Mouse (Mus musculus): ENCODE data around the gene Cand2. TPM values are rescaled to one million over a fixed set of nuclear protein-coding genes. Genes with fewer than 3 reads are reported as not detected.
A peak's percentile ranks its signal among the peaks of the same experiment; 100 is the strongest.
"Not testable (repeated sequence)": the region's sequence is repeated elsewhere in the genome, so short reads cannot be mapped to it uniquely, and the experiment has no call there.

Cand2 gene
- total RNA-seq, 4 experiments from 2014 or later, result 63.6 to 80.2 (median 77.4) TPM

DNA sequence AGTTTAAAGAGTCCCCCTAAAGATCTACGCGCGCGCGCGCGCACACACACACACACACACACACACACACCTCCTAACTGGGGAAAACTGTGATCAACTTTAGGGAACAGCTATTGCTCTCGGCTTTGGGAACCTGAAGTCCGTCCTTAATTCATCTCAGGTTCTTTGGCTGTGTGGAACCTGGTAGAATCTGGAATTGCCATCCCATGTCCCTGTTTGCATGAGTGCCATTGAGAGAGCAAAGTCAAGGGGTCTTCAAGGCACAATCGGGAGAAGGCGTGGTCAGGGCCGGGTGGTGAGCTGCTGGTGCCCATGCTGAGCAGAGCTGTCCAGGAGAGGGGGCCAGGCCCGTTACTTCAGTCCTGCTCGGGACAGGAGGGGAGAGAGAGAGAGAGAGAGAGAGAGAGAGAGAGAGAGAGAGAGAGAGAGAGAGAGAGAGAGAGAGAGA lies 348 bp upstream of the Cand2 start:
- no peak for DNase-seq (ENCODE audit: low spot score in 2 of 2)

GRCm38 (mm10) chr6:115775838-115776237 lies 1.5 kb downstream of the Cand2 start:
- DNase-seq (ENCODE audit: low spot score in 2 of 2), result peak; percentile 46 to 63

GRCm38 (mm10) chr6:115776363-115776762 lies 2.0 kb downstream of the Cand2 start:
- DNase-seq (ENCODE audit: low spot score in 2 of 2), result no peak

DNA sequence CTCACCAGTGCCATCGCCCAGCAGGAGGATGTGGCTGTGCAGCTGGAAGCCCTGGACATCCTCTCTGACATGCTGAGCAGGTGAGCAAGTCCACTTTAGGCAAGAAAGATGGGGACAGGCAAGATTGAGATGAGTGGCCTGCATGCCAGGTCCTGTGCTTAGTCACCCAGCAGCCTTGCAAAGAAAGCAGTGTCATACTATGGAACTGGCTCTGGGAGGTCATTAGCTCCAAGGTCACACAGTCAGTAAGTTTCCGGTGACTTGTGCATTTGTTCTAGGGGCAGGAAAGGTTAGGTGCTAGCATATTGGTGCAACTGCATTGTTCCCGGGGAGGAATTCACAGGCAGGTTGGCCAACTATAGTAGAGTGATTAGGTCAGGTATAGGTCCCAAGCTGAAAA lies 8.4 kb downstream of the Cand2 start:
- no peak for DNase-seq (ENCODE audit: low spot score in 2 of 2)

DNA sequence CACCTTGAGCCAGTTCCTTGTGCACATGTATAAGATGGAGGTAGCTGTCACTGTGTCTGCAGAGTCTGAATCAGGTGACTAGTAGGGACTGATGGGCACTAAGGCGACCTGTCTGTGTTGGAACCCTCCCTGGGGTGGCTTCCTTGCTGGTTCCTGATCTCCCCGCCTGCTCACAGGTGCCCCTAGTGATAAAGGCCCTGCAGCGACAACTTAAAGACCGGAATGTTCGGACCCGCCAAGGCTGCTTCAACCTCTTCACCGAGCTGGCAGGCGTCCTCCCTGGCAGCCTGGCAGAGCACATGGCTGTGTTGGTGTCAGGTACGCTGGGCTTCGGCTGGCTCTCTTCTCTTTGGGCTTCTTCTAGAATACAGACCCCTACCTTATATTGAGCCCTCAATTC lies 16.7 kb downstream of the Cand2 start:
- DNase-seq (ENCODE audit: low spot score in 2 of 2), result peak in 1 of 2 experiments; percentile 48

DNA sequence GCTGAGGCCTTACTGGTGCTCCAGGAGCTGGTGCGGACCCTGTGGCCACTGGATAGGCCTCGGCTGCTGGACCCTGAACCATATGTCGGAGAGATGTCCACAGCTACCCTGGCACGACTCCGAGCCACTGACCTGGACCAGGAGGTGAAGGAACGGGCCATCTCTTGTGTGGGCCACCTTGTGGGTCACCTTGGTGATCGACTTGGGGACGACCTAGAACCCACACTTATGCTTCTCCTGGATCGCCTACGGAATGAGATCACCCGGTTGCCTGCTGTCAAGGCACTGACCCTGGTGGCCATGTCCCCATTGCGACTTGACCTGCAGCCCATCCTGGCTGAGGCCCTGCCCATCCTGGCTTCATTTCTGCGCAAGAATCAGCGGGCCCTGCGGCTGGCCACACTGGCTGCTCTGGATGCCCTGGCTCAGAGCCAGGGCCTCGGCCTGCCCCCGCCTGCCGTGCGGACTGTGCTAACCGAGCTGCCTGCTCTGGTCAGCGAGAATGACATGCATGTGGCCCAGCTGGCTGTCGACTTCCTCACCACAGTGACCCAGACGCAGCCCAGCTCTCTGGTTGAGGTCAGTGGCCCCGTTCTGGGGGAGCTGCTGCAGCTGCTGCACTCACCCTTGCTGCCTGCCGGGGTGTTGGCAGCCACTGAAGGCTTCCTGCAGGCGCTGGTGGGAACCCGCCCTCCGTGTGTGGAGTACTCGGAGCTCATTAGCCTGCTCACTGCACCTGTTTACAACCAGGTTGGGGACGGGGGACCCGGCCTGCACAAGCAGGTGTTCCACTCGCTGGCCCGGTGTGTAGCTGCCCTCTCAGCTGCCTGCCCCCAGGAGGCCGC lies 17.7 kb downstream of the Cand2 start:
- DNase-seq (ENCODE audit: low spot score in 2 of 2), result peak; percentile 41 to 69

DNA sequence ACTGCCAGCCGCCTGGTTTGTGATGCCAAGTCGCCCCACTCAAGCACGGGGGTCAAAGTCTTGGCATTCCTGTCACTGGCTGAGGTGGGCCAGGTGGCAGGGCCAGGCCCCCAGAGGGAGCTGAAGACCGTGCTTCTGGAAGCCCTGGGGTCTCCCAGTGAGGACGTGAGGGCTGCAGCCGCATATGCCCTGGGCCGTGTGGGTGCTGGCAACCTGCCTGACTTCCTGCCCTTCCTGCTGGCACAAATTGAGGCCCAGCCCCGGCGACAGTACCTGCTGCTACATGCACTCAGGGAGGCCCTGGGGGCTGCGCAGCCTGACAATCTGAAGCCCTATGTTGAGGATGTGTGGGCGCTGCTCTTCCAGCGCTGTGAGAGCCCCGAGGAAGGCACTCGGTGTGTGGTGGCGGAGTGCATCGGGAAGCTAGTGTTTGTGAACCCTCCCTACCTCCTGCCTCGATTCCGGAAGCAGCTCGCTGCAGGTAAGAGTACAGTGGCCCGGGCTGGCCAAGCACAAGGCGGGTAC lies 18.4 kb downstream of the Cand2 start:
- DNase-seq (ENCODE audit: low spot score in 2 of 2), result peak in 1 of 2 experiments; percentile 50

DNA sequence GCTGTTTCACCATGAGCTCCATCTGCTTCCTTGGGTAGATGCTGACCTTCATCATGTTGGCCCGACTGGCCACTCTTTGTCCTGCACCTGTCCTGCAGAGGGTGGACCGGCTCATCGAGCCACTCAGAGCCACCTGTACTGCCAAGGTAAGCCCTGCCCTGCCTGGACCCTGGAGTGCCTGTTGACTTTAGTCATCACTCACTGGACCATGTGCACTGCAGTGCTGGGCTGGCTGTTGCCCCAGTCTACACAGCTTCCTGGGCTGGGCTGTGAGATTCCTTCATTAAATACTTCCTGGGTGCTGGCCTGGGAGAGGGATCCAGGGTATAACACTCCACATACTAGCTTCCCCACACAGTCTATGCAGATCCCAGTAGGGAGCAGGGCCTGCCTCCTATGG lies 27.5 kb downstream of the Cand2 start:
- no peak for DNase-seq (ENCODE audit: low spot score in 2 of 2)

GRCm38 (mm10) chr6:115803541-115804382 lies 29.4 kb downstream of the Cand2 start:
- DNase-seq (ENCODE audit: low spot score in 2 of 2), result peak; percentile 31 to 55

DNA sequence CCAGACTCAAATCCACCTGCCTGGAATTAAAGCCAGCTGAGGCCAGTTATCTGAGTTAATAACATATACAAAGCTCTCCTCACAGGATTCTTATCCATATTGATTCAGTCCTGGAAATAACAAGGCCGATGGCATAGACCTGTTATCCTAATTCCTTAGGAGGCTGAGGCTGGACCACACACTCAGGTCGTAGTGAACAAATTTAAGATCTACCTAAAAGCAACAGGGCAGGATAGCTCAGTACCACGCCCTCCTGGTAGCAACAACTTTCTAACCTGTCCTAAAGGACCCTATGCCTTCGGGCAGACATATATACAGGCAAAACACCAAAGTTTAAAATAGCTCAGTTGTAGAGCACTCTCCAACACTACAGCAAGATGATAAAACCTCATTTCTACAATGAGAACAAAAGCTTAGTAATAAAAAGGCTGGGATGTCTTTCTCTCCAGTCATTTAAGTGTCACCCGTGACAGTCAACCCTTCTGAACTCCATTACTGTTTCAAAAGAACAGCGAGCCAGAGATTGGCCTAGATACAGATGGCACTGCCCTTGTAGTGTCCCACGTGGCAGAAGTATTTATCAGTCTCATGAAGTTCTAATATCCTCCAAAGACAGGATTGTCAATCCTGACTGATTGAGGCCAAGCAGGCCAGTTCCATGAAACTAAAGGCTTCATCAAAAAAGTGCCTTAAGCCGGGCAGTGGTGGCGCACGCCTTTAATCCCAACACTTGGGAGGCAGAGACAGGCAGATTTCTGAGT lies 30.3 kb downstream of the Cand2 start:
- no peak for DNase-seq (ENCODE audit: low spot score in 2 of 2)

GRCm38 (mm10) chr6:115807464-115808195 lies 33.3 kb downstream of the Cand2 start:
- DNase-seq (ENCODE audit: low spot score in 2 of 2), result no peak

DNA sequence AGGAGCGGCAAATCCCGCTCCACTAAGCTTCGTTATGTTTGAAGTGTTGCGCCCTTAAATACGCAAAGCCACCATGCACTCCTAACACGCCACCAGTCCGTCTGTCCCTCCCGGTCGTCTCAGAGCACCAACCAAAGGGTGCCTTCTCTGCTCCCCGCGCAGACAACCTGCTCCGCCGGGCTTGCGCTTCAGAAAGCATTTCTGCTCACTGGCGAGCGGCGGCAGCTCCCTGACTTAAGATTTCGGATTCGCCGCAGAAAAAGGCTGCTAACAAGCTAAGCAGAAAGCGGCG lies 33.8 kb downstream of the Cand2 start:
- no peak for DNase-seq (ENCODE audit: low spot score in 2 of 2)

DNA sequence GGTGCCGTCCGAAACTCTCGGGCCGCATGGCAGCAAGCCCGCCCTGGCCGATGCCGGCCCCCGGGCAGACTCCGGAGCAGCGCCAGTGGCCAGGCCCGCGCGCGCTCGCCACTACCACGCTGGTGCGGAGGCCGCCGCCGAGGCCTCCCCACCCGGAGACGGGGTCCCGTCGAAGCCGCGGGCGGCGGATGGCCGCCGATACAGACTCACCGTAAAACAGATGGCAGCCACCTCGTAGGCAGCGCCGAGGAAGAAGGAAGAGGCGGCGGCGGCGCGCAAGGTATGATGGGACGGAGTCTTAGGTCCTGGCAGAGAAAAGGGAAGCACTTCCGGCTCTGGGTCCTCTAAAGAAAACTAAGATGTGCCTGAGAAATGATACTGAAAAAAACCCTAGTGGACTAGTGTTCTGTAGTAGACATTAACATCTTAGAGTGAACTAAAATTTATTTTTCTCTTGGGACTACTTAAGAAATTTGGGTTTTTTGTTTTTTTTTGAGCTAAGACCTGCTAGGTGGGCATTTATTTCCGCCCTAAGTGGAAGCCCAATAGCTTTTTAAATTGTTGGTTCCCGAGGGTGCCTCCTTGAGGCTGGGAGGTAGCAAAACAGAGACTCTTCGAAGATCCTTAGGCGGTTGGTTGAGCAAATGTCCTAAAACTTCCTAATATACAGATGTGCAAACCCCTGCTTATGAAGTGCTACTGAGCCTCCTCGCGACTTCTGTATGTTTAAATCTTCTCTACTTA lies 34.3 kb downstream of the Cand2 start, which contains the start of gene Rpl32:
Rpl32 (minus strand) TSS at position 260 of the 744 bp plus-strand sequence.
- peak; percentile 78 to 82 for DNase-seq (ENCODE audit: low spot score in 2 of 2)

DNA sequence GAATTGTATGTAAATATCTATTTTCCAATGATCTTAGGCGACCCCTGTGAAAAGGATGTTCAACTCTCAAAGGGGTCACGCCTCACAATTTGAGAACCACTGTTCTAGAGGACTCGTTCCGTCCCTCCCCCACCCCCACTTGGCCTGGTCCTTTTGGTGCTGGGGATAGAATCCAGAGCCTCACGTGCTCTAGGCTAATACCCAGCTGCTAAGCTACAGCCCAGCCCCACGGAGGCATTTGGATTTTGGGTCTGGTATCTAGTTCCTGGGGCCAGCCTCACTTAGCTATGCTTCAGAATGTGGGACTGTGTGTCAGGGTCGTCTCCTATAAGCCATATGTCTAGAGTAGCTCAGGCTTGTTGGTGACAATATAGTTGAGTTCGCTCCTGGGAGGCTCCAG lies 37.3 kb downstream of the Cand2 start:
- DNase-seq (ENCODE audit: low spot score in 2 of 2), result no peak

DNA sequence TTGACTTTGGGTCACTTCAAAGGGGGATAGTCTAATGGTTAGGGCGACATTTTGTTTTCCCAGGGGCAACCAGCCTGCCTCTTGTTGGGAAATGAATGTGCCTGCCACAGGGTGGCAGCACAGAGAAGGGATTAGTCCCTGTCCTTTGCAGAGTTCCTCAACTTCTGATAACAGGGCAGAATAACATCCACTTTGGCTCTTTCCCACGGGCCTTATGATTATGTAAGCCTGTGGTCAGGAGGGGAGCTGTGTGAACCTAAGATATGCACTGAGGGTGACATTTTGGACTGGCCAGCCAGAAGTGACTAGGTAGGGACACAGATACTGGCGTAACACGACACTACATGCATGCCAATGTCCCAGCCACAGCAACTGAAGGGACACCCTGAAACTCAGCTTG lies 39.8 kb downstream of the Cand2 start:
- peak; percentile 53 to 66 for DNase-seq (ENCODE audit: low spot score in 2 of 2)

GRCm38 (mm10) chr6:115815041-115815440 lies 40.7 kb downstream of the Cand2 start:
- DNase-seq (ENCODE audit: low spot score in 2 of 2), result no peak

DNA sequence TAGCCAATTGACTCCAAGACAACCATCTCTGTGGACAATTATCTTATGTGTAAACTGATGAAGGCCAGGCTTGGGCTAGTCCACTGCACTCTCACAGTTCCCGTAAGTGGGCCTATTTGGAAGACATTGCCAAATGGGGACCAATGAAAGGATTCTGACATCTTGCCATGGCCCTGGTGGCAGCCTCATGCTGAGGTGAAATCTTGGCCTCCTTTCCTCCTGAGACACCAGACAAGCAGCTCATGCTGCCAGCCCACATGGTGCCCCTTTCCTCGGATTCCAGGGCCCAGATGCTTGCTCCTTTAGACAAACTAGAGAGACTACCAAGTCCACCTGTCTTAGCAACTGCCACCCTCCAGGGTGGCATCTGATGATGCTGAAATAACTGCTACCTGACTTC lies 43.8 kb downstream of the Cand2 start:
- no peak for DNase-seq (ENCODE audit: low spot score in 2 of 2)

DNA sequence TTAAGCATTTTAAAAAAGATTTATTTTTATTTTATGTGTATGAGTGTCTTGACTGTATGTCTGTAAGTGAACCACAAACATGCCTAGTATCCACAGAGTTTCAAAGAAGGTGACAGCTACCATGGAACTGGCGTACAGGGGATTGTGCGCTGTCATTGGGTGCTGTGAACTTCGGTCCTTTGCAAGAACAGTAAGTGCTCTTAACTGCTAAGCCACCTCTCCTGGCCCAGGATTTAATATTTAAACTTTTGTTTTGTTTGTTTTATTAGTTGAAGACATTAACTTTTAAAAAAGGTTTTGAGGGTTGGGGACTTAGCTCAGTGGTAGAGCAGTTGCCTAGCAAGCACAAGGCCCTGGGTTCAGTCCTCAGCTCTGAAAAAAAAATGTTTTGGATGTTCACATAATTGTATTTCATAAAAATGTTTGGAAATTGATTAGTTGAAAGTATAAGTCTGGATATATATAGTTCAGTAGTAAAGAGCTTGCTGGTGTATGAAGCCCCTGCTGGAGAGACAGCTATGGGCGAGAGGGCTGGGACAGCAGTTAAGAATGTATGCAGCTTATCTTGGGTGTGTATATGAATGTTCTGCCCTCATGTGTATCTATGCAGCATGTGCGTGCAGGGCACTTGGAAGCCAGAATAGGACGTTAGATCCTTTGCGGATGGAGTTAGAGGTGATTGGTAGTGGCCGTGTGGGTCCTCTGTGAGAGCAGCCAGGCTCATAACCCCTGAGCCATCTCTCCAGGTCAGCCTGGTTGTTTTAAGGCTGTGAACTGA lies 47.1 kb downstream of the Cand2 start:
- DNase-seq (ENCODE audit: low spot score in 2 of 2), result no peak

DNA sequence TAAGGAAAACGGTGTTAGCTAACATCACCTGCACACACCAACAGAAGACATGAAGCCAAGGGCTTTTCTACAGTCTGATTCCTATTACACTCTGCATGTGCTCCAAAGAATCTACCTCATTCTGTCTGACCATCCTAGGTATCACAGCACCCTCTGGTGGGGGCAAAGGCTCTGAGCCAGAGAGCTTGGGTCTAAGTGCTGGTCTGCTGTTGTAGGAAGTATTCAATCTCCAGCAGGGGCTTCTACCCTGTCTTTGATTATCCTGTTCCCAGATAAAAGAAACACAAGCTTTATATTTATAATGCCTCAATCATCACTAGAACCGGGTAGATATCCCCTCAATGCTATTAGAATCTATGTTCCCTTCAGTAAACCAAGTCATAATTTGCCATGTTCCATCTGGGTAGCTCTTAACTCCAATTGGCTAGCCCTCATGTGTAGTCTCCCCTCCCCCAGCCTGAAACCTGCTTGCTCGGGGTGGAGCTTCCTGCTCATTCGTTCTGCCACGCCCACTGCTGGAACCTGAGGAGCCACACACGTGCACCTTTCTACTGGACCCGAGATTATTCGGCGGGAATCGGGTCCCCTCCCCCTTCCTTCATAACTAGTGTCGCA lies 49.6 kb downstream of the Cand2 start:
- not testable (repeated sequence) for DNase-seq (ENCODE audit: low spot score in 2 of 2)
